Mouse (Mus musculus): ENCODE measurements at regions not wholly inside any gene's neighbourhood (a gene's known extent, or its start where the extent isn't known, plus 50 kb on each side); places are given as distances from the start of the nearest gene placed in this dataset.
A peak's percentile ranks its signal among the peaks of the same experiment; 100 is the strongest.

GRCm38 (mm10) chrX:11170416-11170815, 128.6 kb upstream of the H2al1a start:
- DNase-seq (ENCODE audit: low read depth) = no peak
- TF ChIP-seq POLR2A (IDR thresholded peaks at IDR 0.05; ENCODE audit: borderline replicate concordance, extremely low read depth, insufficient read depth, insufficient read length, poor library complexity, severe bottlenecking) = no peak
- TF ChIP-seq CTCF (IDR thresholded peaks at IDR 0.05; ENCODE audit: borderline replicate concordance, extremely low read depth, insufficient read depth, insufficient read length) = no peak

- TF ChIP-seq CTCF (IDR thresholded peaks at IDR 0.05; ENCODE audit: borderline replicate concordance, extremely low read depth, insufficient read depth, insufficient read length) (no peak), POLR2A (IDR thresholded peaks at IDR 0.05; ENCODE audit: borderline replicate concordance, extremely low read depth, insufficient read depth, insufficient read length, poor library complexity, severe bottlenecking) (no peak)
- DNase-seq (ENCODE audit: low read depth) = no peak
Measured at GRCm38 (mm10) chrX:11180194-11180816, 118.8 kb upstream of the H2al1a start.

GRCm38 (mm10) chrX:11181855-11182254, 117.2 kb upstream of the H2al1a start:
- no peak for DNase-seq (ENCODE audit: low read depth)
- TF ChIP-seq POLR2A (IDR thresholded peaks at IDR 0.05; ENCODE audit: borderline replicate concordance, extremely low read depth, insufficient read depth, insufficient read length, poor library complexity, severe bottlenecking) (no peak), CTCF (IDR thresholded peaks at IDR 0.05; ENCODE audit: borderline replicate concordance, extremely low read depth, insufficient read depth, insufficient read length) (no peak)

DNA sequence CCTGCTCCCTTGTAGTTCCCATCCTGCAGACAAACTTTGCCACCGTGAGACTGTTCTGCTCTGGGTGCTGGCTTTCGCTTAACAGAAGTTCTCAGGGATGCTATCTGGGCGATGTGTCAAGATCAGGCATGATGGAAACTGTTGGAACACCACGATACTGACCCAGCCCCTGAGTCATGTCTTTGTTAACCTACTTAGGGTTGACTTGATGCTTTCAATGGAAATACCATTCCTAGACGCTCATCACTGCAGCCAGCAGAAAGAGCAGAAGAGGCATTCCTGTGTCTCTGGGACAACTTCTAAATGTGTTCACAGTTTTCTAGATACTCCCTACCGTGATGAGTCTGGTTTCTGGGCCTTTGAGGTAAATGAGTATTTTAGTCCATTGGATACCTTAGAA, 108.2 kb upstream of the H2al1a start:
- DNase-seq (ENCODE audit: low read depth) = no peak
- TF ChIP-seq POLR2A (IDR thresholded peaks at IDR 0.05; ENCODE audit: borderline replicate concordance, extremely low read depth, insufficient read depth, insufficient read length, poor library complexity, severe bottlenecking) (no peak), CTCF (IDR thresholded peaks at IDR 0.05; ENCODE audit: borderline replicate concordance, extremely low read depth, insufficient read depth, insufficient read length) (no peak)

GRCm38 (mm10) chrX:11204135-11204534, 94.9 kb upstream of the H2al1a start:
- DNase-seq (ENCODE audit: low read depth) = no peak
- TF ChIP-seq POLR2A (IDR thresholded peaks at IDR 0.05; ENCODE audit: borderline replicate concordance, extremely low read depth, insufficient read depth, insufficient read length, poor library complexity, severe bottlenecking) = no peak
- no peak for TF ChIP-seq CTCF (IDR thresholded peaks at IDR 0.05; ENCODE audit: borderline replicate concordance, extremely low read depth, insufficient read depth, insufficient read length)

DNA sequence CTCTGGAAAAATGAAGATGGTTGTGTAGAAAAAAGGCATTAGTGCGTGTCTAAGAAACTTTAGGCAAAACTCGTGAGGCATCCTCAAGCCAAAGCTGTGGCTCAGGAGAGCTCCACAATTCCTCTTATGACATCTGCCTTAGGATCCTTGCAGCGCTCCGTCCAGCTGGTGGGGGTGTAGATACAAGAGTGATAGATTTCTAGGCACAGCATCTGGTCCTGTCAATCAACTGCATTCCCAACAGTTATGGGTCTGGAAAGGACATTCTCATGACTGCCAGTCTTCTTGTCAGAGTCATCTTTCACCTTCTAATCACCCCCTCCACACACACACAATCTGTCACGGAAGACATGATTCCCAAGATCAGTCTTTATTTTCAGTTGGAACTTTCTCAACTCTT, 89.2 kb upstream of the H2al1a start:
- TF ChIP-seq POLR2A (IDR thresholded peaks at IDR 0.05; ENCODE audit: borderline replicate concordance, extremely low read depth, insufficient read depth, insufficient read length, poor library complexity, severe bottlenecking) (no peak), CTCF (IDR thresholded peaks at IDR 0.05; ENCODE audit: borderline replicate concordance, extremely low read depth, insufficient read depth, insufficient read length) (no peak)
- DNase-seq (ENCODE audit: low read depth) = peak; percentile 23

DNA sequence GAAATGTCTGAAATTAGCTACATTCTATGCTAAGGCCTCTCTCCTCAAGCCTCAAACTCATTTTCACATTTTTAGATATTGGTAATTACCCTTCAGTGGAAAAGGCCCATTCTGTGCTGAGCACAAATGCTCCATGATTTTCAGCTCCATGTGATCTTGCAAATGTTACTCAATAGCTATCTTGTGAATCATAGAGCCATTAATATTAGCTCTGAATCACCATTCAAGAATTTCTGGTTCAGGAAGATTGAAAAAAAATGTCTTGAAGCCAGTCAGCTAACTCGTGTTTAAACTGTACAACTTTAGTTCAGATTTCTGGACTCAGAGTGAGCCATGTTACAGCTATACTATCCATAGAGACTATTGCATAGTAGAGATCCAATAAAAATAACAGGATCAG, 86.2 kb upstream of the H2al1a start:
- no peak for TF ChIP-seq POLR2A (IDR thresholded peaks at IDR 0.05; ENCODE audit: borderline replicate concordance, extremely low read depth, insufficient read depth, insufficient read length, poor library complexity, severe bottlenecking)
- no peak for TF ChIP-seq CTCF (IDR thresholded peaks at IDR 0.05; ENCODE audit: borderline replicate concordance, extremely low read depth, insufficient read depth, insufficient read length)
- no peak for DNase-seq (ENCODE audit: low read depth)

DNA sequence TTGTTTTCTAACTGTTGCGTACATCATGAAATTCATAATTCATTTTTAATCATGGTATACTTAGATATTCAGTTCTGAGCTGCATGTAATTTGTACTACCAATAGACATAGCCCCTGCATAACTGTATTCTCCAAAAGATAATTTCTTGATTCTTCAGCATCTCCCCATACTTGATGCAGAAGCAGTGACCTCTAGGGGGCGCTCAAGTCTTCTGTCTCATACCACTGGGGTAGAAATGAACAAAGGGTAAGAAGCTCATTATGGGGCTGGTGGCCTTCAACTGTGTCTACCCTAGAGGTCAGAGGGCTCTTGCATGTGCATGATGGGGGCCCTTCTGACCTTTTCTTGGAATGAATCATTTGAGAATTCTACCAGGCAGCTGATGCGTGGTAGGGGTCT, 85.6 kb upstream of the H2al1a start:
- TF ChIP-seq POLR2A (IDR thresholded peaks at IDR 0.05; ENCODE audit: borderline replicate concordance, extremely low read depth, insufficient read depth, insufficient read length, poor library complexity, severe bottlenecking) = no peak
- TF ChIP-seq CTCF (IDR thresholded peaks at IDR 0.05; ENCODE audit: borderline replicate concordance, extremely low read depth, insufficient read depth, insufficient read length) = peak; percentile 47; the same call in 1 of the 2 replicates
- peak; percentile 39 for DNase-seq (ENCODE audit: low read depth)

DNA sequence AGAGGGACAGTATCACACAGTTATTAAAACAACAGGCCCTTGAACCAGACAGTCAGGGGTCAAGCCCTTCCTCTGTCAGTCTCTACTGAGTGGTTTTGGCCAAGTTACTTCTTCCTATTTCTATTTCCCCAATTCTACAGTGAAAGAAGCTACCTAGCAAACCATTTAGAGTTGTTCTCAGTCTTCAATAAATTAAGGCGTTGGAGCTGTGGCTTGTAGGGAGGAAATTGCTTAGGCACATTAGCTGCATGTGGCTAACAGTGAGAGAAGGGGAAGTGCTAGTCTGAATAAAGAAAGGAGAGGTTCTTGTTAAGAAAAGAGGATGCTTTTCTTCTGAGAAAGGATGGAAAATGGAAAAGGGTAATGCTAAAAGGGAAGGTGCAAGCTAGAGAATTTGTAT, 60.0 kb upstream of the H2al1a start:
- TF ChIP-seq CTCF (IDR thresholded peaks at IDR 0.05; ENCODE audit: borderline replicate concordance, extremely low read depth, insufficient read depth, insufficient read length) (no peak), POLR2A (IDR thresholded peaks at IDR 0.05; ENCODE audit: borderline replicate concordance, extremely low read depth, insufficient read depth, insufficient read length, poor library complexity, severe bottlenecking) (no peak)

GRCm38 (mm10) chrX:11245576-11245975, 53.5 kb upstream of the H2al1a start:
- no peak for TF ChIP-seq POLR2A (IDR thresholded peaks at IDR 0.05; ENCODE audit: borderline replicate concordance, extremely low read depth, insufficient read depth, insufficient read length, poor library complexity, severe bottlenecking)
- TF ChIP-seq CTCF (IDR thresholded peaks at IDR 0.05; ENCODE audit: borderline replicate concordance, extremely low read depth, insufficient read depth, insufficient read length) = no peak
- DNase-seq (ENCODE audit: low read depth) = no peak

More for the DNA sequence above, 60.0 kb upstream of the H2al1a start:
- no peak for DNase-seq (ENCODE audit: low read depth)

Measured in brain, embryonic 14.5 days (tissue).